Mouse (Mus musculus) T-cell, adult 66 days (primary cell): Measurements from ENCODE around the gene Uhrf1. TPM values are rescaled to one million over a fixed set of nuclear protein-coding genes. Genes with fewer than 3 reads are reported as not detected.

Source experiments
- total RNA-seq, 2 experiments: library from RNA; stranded (reverse); gene quantifications; 3 replicates in 1 of 2; 4 replicates in 1 of 2; pipeline ENCODE4 v1.2.4; 2023

Uhrf1 gene
- total RNA-seq = 10 to 100 TPM; 12.3 to 16.8 TPM

DNA sequence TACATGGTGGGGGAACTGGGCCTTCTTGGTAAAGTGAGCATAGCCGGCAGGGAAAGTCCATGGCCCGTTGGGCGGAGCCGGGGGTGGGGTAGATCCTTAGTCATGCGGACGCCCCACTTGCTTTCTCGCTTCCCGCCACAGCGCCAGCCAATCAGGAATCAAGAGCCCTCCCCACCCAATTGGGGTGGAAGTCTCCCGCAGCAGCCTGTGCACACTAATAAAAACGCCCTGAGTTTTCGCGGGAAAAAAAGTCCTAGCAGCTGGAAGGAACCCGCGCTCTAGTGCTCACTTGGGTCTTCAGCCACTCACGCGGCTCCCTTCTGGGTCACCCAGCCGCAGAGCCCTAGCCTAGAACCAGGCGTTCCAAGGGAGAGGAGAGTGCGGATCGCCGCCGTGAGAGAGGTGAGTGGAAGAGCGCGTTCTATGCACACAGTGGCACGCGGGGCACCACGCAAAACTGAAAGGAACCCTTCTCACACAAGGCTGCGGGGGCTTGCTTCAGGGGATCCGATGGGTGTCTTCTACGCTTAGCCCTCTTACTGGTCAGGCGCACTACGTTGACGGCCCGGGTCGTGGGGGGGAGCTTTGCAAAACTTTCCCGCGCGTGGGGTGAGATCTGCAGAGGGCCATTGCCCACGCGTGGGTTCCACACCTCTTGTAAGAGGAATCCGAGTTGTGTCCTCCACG lies at the start of gene Uhrf1:
Gene Uhrf1 (plus strand): TSS at position 162 of the 687 bp plus-strand sequence.

DNA sequence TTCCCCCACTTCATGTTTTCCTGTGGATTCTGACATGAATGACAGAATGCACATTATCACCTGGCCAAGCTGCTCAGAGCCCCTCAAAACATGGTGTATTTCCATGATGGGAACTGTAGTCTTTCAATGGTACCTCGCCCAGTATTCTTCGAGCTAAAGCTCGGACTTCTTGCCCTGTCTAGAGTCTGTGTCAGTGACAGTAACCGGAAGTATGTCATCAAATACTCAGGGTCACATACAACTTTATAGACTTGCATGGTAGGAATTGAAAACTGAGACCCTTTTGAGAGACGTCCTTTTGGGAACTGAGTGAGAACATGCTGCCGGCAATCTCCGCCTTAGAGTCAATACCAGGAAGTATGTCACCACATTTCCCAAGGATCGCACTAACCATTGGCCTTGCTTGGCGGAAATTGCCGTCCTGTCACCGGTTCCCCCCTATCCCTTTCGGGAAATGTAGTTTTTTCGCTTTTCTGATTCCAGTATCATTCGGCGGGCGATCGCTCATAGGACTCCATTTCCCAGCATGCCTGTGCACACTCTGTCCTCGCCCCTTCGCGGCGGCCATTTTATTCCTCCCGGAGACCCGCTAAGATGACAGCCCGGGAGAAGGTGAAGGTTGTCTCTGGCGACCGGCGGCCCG lies 46.8 kb upstream of the Uhrf1 start, which contains the start of gene Fem1a:
Gene Fem1a (plus strand): TSS at position 572 of the 643 bp plus-strand sequence.

DNA sequence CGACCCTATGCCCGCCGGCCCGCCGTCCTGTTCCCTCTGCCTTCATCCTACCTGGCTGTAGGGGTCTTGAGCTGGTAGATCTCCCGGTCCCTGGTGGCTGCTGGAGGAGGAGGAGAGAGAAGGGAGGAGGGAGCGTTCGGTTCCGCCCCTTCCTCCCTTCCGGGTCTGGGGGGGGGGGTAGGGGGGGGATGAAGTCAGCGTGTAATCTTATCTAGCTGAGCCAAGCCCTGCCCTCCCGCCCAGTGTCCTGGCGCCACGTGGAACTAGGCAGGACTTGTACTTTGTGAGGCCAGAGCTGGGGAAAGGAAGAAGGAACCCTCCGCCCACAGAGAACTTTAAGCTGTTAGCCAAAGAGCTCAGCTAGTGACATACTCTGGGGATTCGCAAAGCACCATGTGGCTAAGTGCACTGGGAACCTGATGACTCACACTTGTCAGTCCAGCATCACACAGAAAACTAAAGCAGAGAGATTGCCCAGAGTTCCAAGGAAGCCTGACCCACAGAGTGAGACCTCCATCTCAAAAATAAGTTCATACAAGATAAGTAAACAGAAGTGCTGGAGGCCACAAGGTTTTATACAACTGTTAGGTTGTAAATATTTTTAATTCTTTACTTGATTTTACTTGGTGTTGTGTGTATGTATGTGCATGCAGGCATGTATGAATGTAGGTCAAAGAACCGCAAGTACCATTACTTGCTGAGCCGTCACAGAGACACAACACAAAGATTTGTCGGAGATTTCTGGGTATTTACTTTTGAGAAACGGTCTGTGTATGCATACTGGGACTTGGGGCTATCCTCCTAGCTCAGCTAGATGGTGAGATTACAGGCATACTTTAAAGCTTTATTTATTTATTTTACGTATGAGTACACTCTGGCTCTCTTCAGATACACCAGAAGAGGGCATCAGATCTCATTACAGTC lies 26.2 kb upstream of the Uhrf1 start, which contains the start of gene Ticam1:
Gene Ticam1 (minus strand): TSS at position 144 of the 924 bp plus-strand sequence.

DNA sequence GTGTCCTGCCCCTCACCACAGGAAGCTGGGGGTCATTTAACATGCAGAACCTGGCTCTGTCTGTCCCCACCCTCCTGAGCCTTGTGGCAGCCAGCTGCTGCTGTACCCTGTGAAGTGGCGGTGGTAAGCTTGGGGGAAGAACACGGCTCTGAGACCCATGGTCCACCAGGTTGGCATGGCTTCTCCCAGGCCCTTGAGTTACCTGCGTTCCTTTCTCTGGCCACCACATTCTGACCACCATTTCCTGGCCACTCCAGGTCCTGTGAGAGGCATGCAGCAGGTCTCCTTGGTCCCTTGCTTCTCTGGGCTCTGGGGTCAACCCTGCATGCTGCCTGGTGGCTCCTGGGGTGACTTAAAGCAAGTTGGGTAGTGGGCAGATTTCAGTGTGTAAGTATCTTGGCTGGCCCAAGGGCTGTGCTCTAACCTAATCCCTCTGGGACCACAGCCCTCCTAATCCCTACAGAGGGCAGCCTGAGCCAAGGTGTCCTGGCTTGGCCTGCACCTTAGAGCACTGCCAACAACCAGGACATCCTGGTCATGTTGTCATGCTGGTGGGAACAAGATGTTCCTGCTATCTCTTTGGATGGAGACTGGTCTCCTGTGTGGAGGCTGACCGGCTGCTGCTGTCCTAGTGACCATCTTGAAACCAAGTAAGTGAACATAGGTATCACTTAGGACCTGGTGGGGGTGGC lies 10.4 kb upstream of the Uhrf1 start, which contains the start of gene Plin3:
Gene Plin3 (minus strand): TSS at position 343 of the 692 bp plus-strand sequence.

DNA sequence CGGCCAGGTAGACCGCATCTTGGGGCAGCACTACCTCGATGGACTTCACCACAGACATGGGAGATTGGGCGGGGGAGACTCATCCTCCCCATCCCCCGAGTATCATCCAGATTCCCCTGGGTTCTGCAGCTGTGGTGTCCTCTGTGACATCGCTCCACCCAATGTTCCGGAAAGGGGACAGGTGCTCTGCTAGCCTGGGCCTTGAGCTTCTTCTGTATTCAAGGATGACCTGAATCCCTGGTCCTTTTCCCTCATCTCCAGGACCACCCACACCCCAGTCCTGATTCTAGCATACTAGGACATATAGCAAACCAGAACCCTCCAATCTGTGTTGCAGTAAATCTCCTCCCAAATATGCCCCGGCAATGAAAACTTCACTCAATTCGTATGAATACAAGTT lies 2.9 kb upstream of the Uhrf1 start, which contains the start of gene Arrdc5:
Gene Arrdc5 (minus strand): TSS at position 101 of the 400 bp plus-strand sequence.

DNA sequence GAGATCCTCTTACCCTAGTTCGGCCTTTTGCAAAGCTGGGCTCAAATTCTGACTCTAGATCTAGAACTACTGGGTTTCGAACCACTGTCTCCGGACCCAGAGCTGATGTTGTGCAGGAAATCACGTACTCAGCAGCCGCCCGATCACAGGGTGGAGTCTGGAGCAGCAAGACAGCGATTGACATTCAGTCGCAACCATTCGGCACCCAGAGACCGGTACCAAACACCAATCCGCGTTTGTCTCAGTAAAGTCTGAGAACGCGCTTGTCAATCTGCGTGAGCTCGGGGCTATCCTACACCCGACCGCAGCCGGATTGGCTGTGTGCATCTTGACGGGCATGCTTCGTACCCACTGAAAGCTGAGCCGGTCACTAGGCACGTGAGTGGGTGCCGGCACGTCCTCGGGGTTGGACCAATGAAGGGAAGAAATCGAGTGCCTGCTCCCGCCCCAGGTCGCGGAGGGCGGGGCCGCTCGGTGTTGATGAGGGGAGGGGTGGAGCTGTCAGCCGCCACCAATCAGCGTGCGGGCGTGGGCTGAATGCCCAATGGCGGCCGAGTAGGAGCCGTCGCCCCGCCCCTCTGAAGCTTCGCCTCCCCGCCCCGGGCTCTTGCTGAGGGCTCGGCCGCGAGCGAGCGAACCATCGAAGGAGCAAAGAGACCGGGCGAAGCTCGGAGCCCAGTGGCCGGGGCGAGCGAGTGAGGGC lies 22.5 kb downstream of the Uhrf1 start, which contains the start of gene Kdm4b:
Gene Kdm4b (plus strand): TSS at position 613 of the 703 bp plus-strand sequence.

Other genes with a start within 250 kb of the Uhrf1 start
- 10 to 100 TPM; 66.9 to 74.8 TPM for gene Ubxn6, start 228.3 kb upstream of the Uhrf1 start, total RNA-seq
- 100 to 1,000 TPM; 103 to 106 TPM for gene Hdgfl2, start 223.7 kb upstream of the Uhrf1 start, total RNA-seq
- gene Plin4, start 193.5 kb upstream of the Uhrf1 start, total RNA-seq = not detected
- gene Plin5, start 185.7 kb upstream of the Uhrf1 start, total RNA-seq = not detected
- not detected for gene Lrg1, start 181.3 kb upstream of the Uhrf1 start, total RNA-seq
- gene Sema6b, start 163.0 kb upstream of the Uhrf1 start, total RNA-seq = not detected
- 10 to 100 TPM; 13.1 to 14.9 TPM for gene Tnfaip8l1, start 140.8 kb upstream of the Uhrf1 start, total RNA-seq
- 10 to 100 TPM; 51.6 to 52.0 TPM for gene Mydgf, start 119.4 kb upstream of the Uhrf1 start, total RNA-seq
- 10 to 100 TPM; 50.3 to 51.5 TPM for gene Dpp9, start 84.4 kb upstream of the Uhrf1 start, total RNA-seq
- 10 to 100 TPM; 27.4 to 27.7 TPM for gene Fem1a, start 46.5 kb upstream of the Uhrf1 start, total RNA-seq
- gene Ticam1, start 26.5 kb upstream of the Uhrf1 start, total RNA-seq = 10 to 100 TPM; 12.2 to 13.1 TPM
- 10 to 100 TPM; 14.7 to 22.4 TPM for gene Plin3, start 10.4 kb upstream of the Uhrf1 start, total RNA-seq
- gene Arrdc5, start 3.0 kb upstream of the Uhrf1 start, total RNA-seq = not detected
- gene Kdm4b, start 22.7 kb downstream of the Uhrf1 start, total RNA-seq = 10 to 100 TPM; 67.1 to 81.0 TPM
- 10 to 100 TPM; 18.2 to 22.8 TPM for gene Ptprs, start 173.2 kb downstream of the Uhrf1 start, total RNA-seq
- gene Znrf4, start 209.1 kb downstream of the Uhrf1 start, total RNA-seq = not detected